Mouse (Mus musculus) frontal cortex, adult (tissue): ENCODE measurements around the gene Phf23.
A peak's percentile ranks its signal among the peaks of the same experiment; 100 is the strongest.

Source experiments
- ATAC-seq: cut with Nextera tagmentation; 2 replicates; pipeline ENCODE4 v1.9.2; 2017; ENCODE audit warnings: mild to moderate bottlenecking, moderate library complexity, mixed read lengths; ENCODE audit not compliant: low TSS enrichment

Gene Phf23

DNA sequence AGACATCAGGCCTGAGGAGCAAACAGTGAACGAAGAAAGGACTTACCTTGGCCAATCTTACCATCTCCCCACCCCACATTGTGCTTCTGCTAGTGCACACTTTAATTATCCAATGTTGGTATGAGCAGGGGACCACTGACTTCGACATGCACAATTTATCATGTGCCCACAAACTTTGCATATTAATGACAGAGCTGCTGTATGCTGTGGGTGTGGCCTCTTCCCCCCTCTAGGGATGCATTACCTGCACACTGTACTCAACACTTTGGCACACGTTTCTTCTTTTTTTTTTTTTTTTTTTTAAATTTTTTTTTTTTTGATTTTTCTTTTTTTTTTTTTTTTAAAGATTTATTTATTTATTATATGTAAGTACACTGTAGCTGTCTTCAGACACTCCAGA, 24.8 kb upstream of the Phf23 start:
- ATAC-seq = no peak

- no peak for ATAC-seq
Observed at GRCm38 (mm10) chr11:69974907-69975306, 20.7 kb upstream of the Phf23 start.

DNA sequence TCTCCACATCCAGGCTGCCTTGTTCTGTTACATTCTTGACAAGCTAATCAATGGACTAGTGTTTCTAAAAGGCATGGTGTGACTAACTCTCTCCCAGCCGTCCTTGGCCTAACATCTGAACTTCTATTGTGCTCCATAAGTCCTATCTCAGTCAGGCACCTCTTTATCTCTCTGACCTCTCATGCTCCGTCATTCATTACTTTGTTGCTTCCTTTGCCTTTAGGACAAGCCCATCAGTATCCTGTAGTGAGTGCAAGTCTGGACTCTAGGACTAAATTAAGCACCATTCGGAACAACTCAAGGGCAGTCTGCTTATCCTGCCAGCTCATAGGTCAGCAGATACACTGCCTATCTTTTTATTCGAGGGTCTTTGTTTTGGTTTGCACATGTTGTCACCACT, 19.3 kb upstream of the Phf23 start:
- no peak for ATAC-seq

GRCm38 (mm10) chr11:69979827-69980195, 15.8 kb upstream of the Phf23 start:
- ATAC-seq = no peak

DNA sequence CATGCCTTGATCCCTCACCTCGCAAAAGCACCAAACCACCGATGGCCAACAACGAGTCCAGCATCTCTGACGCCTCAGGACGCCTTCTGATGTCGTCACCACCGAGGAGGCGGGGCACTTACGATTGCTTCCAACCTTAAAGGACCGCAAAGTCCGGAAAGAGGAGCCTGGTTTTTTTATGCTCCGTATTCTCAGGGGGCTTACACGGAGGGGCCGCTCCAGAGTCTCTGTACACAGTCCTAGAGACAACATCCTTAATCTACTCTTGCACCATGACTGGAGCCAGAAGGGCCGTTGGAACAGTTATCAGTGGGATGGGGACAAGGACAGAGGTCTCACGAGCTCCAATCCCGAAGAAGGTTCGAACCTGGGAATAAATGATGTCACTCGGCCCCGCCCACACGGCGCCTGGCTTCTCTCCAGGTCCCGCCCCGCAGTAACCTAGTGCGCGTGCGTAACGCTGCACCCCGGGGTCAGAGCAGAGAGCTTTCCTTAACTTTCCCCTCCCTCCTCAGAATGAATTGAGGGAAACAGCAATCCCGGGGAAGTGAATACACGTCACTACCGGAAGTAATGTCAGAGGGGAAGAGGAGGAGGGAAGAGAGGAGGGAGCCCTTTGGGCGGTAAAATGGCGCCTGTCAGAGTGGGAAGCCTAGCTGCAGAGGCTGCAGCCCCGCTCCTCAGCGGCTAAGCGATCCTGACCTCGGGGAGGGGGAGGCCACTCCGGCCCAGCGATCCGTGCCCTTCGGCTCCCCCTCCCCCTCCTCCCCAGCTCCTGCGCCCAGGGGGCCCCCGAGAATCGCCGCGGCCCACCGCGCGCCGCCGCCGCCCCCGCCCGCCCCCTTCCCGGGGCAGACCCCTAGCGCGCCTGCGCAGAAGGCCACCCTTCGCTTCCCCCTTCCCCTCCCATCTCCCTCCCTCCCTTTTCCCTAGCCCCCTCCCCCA, 15.1 kb upstream of the Phf23 start:
- ATAC-seq = peak; percentile 94

GRCm38 (mm10) chr11:69981141-69981762, 14.3 kb upstream of the Phf23 start, which contains the start of gene Ctdnep1:
TSS of gene Ctdnep1 (plus strand) at chr11:69981156.
- ATAC-seq = no peak

DNA sequence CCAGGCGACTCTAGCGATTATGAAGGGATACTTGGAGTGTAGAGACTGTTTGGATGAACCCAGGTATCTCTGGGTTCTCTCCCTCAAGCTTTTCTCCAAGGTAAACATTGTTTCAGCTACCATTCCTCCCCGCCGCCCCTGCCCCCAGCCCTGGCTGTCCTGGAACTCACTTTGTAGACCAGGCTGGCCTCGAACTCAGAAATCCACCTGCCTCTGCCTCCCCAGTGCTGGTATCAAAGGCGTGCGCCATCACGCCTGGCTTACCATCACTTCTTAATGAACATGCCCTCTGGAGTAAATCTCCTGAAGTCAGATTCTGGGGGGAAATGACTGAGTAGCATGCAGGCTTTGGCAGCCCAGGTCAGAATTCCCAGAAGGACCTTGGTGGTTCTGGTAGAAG, 13.4 kb upstream of the Phf23 start, which contains the start of gene Elp5:
Elp5 (minus strand) TSS at position 293 of the 400 bp plus-strand sequence.
- ATAC-seq = no peak

- no peak for ATAC-seq
Observed at GRCm38 (mm10) chr11:69982877-69983276, 12.7 kb upstream of the Phf23 start.

GRCm38 (mm10) chr11:69983377-69983776, 12.2 kb upstream of the Phf23 start:
- ATAC-seq = no peak

- no peak for ATAC-seq
Observed at GRCm38 (mm10) chr11:69984431-69984830, 11.1 kb upstream of the Phf23 start.

- ATAC-seq = no peak
Observed at GRCm38 (mm10) chr11:69989949-69990348, 5.6 kb upstream of the Phf23 start.

DNA sequence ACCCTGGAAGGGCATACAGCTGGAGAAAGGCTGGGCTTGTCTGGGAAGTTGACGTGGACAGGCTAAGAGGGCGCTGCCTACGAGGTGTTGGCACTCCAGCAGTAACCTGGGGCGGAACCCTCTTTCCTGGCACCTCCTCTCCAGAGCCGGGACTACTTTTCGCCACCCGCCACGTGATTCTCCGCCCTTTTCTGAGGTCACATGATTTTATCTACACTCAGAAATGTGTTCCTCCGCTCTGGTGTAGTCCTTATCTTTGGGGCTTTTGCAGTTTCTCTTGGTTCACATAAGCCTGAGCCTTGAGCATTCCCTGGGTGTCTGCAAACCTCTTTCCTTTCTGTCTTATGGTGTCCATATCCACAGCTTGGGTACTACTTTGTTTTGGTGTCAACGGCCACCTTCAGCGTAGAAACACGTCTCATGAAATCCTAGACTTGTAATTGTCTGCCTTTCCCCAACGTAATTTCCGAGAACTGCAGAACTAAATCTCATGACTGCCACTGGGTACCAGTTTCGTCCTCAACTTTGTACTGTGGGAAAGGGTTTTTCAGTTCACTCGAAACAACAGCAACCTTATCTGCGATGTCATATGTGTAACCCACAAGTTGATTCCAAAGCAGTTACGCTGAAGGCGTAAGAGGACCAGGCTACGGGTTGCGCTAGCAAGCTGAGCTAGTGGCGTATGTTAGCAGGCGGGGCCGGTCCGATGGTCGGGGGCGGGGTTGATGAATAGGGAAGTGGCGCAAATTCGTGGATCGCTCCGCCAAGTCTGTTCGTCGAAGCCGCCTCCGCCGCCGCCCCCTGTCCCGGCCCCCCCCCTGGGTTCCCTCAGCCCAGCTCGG, 4.5 kb upstream of the Phf23 start, which contains the start of gene Gabarap:
Gabarap (plus strand) TSS at position 294 of the 842 bp plus-strand sequence.
- ATAC-seq = peak; percentile 67

- no peak for ATAC-seq
Observed at GRCm38 (mm10) chr11:69991711-69992110, 3.9 kb upstream of the Phf23 start.

GRCm38 (mm10) chr11:69992396-69992795, 3.2 kb upstream of the Phf23 start:
- ATAC-seq = no peak

DNA sequence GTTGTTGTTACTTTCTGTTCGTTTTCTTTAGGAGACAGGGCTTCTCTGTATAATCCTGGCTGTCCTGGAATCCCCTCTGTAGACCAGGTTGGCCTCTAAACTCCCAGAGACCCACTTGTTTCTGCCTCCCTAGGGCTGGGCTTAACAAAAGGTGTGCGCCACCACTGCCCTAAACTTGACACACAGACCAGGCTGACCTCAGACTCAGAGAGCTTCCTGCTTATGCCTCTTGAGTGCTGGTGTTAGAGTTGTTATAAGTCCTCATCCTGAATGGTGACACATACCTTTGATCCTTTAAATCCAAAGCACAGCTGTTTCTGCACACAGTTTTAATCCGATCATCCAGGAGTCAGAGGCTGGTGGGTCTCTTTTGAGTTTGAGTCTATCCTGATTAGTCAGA, 2.6 kb upstream of the Phf23 start:
- ATAC-seq = no peak

DNA sequence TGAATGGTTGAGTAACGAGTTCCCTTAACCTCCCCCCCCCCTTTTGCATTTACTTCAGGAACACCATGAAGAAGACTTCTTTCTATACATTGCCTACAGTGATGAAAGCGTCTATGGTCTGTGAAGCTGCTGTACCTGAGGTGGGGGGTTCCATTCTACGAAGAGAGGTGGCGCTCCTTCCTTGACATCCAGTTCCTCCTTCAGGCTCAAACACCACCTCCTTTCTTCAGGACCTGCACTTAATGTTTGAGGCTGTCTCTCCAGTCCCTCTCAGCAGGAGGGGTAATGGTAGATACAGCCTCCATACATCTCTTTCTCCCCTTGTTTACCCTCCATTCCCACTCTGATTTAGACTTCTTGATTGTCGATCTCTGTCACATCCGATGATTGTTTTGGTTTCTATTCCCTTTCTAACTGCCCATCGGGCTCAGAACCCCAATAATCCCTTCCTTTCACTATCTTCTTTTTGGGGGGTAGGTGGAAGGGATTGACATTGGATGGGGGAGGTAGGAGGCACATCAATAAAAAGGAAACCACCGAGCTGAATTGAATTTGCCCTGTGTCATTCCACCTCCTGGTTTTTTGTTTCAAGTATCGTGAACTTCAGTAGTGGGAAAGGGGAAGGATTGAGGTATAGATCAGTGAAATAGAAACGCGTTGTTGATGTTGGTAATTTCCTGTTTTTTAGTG, 1.0 kb upstream of the Phf23 start:
- no peak for ATAC-seq

DNA sequence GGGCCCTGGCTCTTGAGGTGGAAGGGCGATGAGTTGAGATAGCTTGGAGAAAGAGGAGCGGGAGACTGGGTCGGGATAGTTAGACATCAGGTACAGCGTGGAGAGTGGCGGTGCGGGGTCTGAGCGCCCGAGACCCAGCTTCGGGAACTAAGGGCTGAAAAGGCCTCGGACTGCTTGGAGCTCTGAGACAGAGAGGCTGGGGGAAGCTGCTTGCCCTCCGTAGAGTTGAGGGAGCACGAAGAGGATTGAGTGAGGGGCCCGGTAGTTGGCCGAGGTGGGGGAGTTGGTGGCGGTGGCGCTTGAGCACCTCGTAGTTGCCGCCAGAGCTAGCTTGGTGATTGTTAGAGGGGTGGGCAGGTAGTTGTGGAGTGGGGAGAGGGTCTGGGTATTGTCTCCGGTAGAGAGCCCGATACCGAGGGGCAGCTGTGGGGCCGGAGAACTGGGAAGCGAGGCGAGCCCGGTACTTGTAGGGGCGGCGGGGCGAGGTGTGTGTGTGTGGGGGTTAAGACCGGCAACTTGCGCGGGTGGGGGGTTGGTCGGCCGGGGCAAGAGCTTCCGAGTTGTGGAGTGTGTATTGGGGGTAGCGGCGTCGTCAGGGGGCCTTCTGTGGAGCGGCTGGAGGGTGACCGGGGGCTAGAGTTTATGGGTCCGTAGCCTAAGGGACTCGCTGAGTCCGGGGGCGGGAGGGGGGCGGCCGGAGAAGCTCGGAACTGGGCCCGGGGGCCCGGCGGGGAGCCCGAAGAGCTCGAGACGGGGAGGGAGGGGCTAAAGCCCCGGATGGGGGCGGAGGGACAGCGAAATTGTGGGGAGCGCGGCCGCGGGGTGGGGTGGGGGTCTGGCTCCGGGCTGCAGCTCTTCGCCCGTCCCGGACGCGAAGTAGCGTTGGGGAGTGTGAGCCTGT, 834 bp downstream of the Phf23 start:
- no peak for ATAC-seq

GRCm38 (mm10) chr11:69997070-69997509, 1.5 kb downstream of the Phf23 start:
- no peak for ATAC-seq

DNA sequence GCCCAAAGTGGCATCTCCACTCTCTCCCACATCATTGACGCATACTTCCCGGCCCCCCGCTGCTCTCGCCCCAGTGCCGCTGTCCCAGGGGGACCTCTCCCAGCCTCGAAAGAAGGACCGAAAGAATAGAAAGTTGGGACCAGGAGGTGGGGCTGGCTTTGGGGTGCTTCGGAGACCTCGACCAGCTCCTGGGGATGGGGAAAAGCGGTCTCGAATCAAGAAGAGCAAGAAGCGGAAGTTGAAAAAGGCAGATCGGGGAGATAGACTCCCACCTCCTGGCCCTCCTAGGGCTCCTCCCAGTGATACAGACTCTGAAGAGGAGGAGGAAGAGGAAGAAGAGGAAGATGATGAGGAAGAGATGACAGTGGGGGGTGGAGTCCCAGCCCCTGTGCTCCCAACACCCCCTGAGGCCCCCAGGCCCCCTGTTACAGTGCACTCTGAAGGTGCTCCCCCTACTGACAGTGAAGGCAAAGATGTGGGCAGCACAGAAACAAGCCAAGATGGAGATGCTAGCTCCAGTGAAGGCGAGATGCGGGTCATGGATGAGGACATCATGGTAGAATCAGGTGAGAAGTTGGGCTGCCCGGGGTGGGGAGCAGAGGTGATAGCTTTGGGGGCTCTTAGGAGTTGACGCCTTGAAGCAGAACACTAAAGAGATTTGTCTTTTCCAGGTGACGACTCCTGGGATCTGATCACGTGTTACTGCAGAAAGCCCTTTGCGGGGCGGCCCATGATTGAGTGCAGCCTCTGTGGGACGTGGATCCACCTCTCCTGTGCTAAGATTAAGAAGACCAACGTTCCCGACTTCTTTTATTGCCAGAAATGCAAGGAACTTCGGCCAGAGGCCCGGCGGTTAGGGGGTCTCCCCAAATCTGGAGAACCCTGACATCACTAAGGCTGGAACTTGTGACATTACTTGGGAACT, 3.3 kb downstream of the Phf23 start:
- no peak for ATAC-seq
